Mouse (Mus musculus) MEL (cell line): Measurements from ENCODE around the gene Folr1. TPM values are rescaled to one million over a fixed set of nuclear protein-coding genes. Genes with fewer than 3 reads are reported as not detected.

ENCODE experiments used
- DNase-seq: peaks from one replicate; pipeline ENCODE4 v3.0.0; 2011; ENCODE audit warnings: low read depth, low spot score
- H3K27ac ChIP-seq: 2 replicates; pipeline ENCODE4 v1.5.1; 2012; ENCODE audit warnings: low read depth, mild to moderate bottlenecking, control low read depth, low read length, moderate library complexity; ENCODE audit not compliant: control insufficient read depth
- H3K27me3 ChIP-seq, 2 experiments: fragments of 150-350 bp in 1 of 2; sonication (generic) in 1 of 2; 2 replicates each; pipeline ENCODE4 v1.6.1; 2012; ENCODE audit warnings: low read length in 2 of 2, mild to moderate bottlenecking in 2 of 2, improper control_type of control experiment in 1 of 2, moderate library complexity in 1 of 2; ENCODE audit not compliant: insufficient read depth in 2 of 2, control insufficient read depth in 1 of 2
- H3K36me3 ChIP-seq, 2 experiments: 2 replicates each; pipeline ENCODE4 v1.6.1; 2012 to 2014; ENCODE audit warnings: low read length in 2 of 2, improper control_type of control experiment in 1 of 2, inconsistent platforms in 1 of 2, mild to moderate bottlenecking in 1 of 2; ENCODE audit not compliant: insufficient read depth in 2 of 2, control insufficient read depth in 1 of 2
- H3K4me1 ChIP-seq, 2 experiments: fragments of 150-350 bp in 1 of 2; sonication (generic) in 1 of 2; 2 replicates each; pipeline ENCODE4 v1.6.1; 2012; ENCODE audit warnings: low read length in 2 of 2, improper control_type of control experiment in 1 of 2, mild to moderate bottlenecking in 1 of 2; ENCODE audit not compliant: insufficient read depth in 2 of 2, control insufficient read depth in 1 of 2
- H3K4me3 ChIP-seq, 2 experiments: fragments of 150-350 bp in 1 of 2; sonication (generic) in 1 of 2; 2 replicates each; pipeline ENCODE4 v1.5.1; 2012; ENCODE audit warnings: low read depth in 2 of 2, low read length in 2 of 2, mild to moderate bottlenecking in 2 of 2, moderate library complexity in 2 of 2, control low read depth in 1 of 2, improper control_type of control experiment in 1 of 2; ENCODE audit not compliant: control insufficient read depth in 1 of 2, insufficient read depth in 1 of 2
- H3K79me2 ChIP-seq: 2 replicates; pipeline ENCODE4 v1.6.1; 2012; ENCODE audit warnings: mild to moderate bottlenecking, low read length, moderate library complexity; ENCODE audit not compliant: control insufficient read depth, poor library complexity, insufficient read depth
- H3K9ac ChIP-seq: 2 replicates; pipeline ENCODE4 v1.6.1; 2012; ENCODE audit warnings: low read depth, mild to moderate bottlenecking, control low read depth, low read length, moderate library complexity; ENCODE audit not compliant: control insufficient read depth, poor library complexity, severe bottlenecking
- H3K9me3 ChIP-seq: fragments of 150-350 bp; sonication (generic); replicated peaks from 2 replicates; pipeline ENCODE4 v1.6.1; 2012; ENCODE audit warnings: mild to moderate bottlenecking, low read length, improper control_type of control experiment, moderate library complexity; ENCODE audit not compliant: insufficient read depth
- E2F4 ChIP-seq: IDR thresholded peaks from 2 replicates; pipeline ENCODE4 v1.6.1; 2011; ENCODE audit warnings: low read depth, low read length, improper control_type of control experiment, borderline replicate concordance
- ELF1 ChIP-seq: IDR thresholded peaks from 2 replicates; pipeline ENCODE4 v1.6.1; 2014; ENCODE audit warnings: low read depth, mild to moderate bottlenecking, inconsistent platforms, low read length, improper control_type of control experiment, moderate library complexity
- ETS1 ChIP-seq: IDR thresholded peaks from 2 replicates; pipeline ENCODE4 v1.6.1; 2012; ENCODE audit warnings: low read depth, mild to moderate bottlenecking, inconsistent platforms, low read length, improper control_type of control experiment, moderate library complexity
- GABPA ChIP-seq: IDR thresholded peaks from 2 replicates; pipeline ENCODE4 v1.6.1; 2012; ENCODE audit warnings: low read depth, mild to moderate bottlenecking, inconsistent platforms, low read length, improper control_type of control experiment, moderate library complexity
- HCFC1 ChIP-seq: IDR thresholded peaks from 2 replicates; pipeline ENCODE4 v1.6.1; 2012; ENCODE audit warnings: low read depth, mild to moderate bottlenecking, inconsistent platforms, low read length, improper control_type of control experiment, moderate library complexity
- MAFK ChIP-seq: IDR thresholded peaks from 2 replicates; pipeline ENCODE4 v1.6.1; 2011; ENCODE audit warnings: low read depth, mild to moderate bottlenecking, low read length, improper control_type of control experiment, borderline replicate concordance
- MAX ChIP-seq: IDR thresholded peaks from 2 replicates; pipeline ENCODE4 v1.6.1; 2011; ENCODE audit warnings: low read length, improper control_type of control experiment
- MAZ ChIP-seq: IDR thresholded peaks from 2 replicates; pipeline ENCODE4 v1.6.1; 2012; ENCODE audit warnings: low read depth, mild to moderate bottlenecking, inconsistent platforms, low read length, improper control_type of control experiment
- MEF2A ChIP-seq: IDR thresholded peaks from 2 replicates; pipeline ENCODE4 v1.6.1; 2014; ENCODE audit warnings: low read depth, mild to moderate bottlenecking, inconsistent platforms, low read length, improper control_type of control experiment; ENCODE audit not compliant: poor library complexity, insufficient replicate concordance, severe bottlenecking; ENCODE audit errors: extremely low read depth
- MXI1 ChIP-seq: IDR thresholded peaks from 2 replicates; pipeline ENCODE4 v1.6.1; 2011; ENCODE audit warnings: mild to moderate bottlenecking, low read depth, low read length, improper control_type of control experiment
- MYB ChIP-seq: IDR thresholded peaks from 2 replicates; pipeline ENCODE4 v1.6.1; 2011; ENCODE audit warnings: mild to moderate bottlenecking, low read depth, low read length, improper control_type of control experiment
- NELFE ChIP-seq: IDR thresholded peaks from 2 replicates; pipeline ENCODE4 v1.6.1; 2011; ENCODE audit warnings: low read depth, low read length, improper control_type of control experiment
- NRF1 ChIP-seq: IDR thresholded peaks from 2 replicates; pipeline ENCODE4 v1.6.1; 2014; ENCODE audit warnings: low read depth, mild to moderate bottlenecking, inconsistent platforms, low read length, improper control_type of control experiment, moderate library complexity; ENCODE audit not compliant: poor library complexity, insufficient read depth, severe bottlenecking
- POLR2A ChIP-seq, 2 experiments: IDR thresholded peaks; 2 replicates each; pipeline ENCODE4 v1.6.1; 2011 to 2012; ENCODE audit warnings: low read length in 2 of 2, mild to moderate bottlenecking in 2 of 2, control low read depth in 1 of 2, improper control_type of control experiment in 1 of 2, low read depth in 1 of 2, moderate library complexity in 1 of 2; ENCODE audit not compliant: control insufficient read depth in 1 of 2, insufficient read depth in 1 of 2, poor library complexity in 1 of 2
- RAD21 ChIP-seq: IDR thresholded peaks from 2 replicates; pipeline ENCODE4 v1.6.1; 2011; ENCODE audit warnings: mild to moderate bottlenecking, low read depth, low read length, improper control_type of control experiment
- RCOR1 ChIP-seq: IDR thresholded peaks from 2 replicates; pipeline ENCODE4 v1.6.1; 2012; ENCODE audit warnings: low read depth, mild to moderate bottlenecking, inconsistent platforms, low read length, improper control_type of control experiment
- SIN3A ChIP-seq: IDR thresholded peaks from 2 replicates; pipeline ENCODE4 v1.6.1; 2012; ENCODE audit warnings: low read length, improper control_type of control experiment, inconsistent platforms
- SMC3 ChIP-seq: IDR thresholded peaks from 2 replicates; pipeline ENCODE4 v1.6.1; 2011; ENCODE audit warnings: low read depth, low read length, improper control_type of control experiment
- TAL1 ChIP-seq: IDR thresholded peaks from 2 replicates; pipeline ENCODE4 v1.6.1; 2012; ENCODE audit warnings: mild to moderate bottlenecking, inconsistent platforms, low read length, moderate library complexity, mixed read lengths
- ZC3H11A ChIP-seq: IDR thresholded peaks from 2 replicates; pipeline ENCODE4 v1.6.1; 2012; ENCODE audit warnings: low read depth, mild to moderate bottlenecking, inconsistent platforms, low read length, improper control_type of control experiment
- ZMIZ1 ChIP-seq: IDR thresholded peaks from 2 replicates; pipeline ENCODE4 v1.6.1; 2012; ENCODE audit warnings: low read depth, mild to moderate bottlenecking, inconsistent platforms, low read length, improper control_type of control experiment, moderate library complexity
- polyA plus RNA-seq, 2 experiments: library from polyadenylated mRNA; stranded (reverse) in 1 of 2; unstranded in 1 of 2; fragments of >175 nt in 1 of 2; fragments of >200 nt in 1 of 2; gene quantifications; 2 replicates each; pipeline versions ENCODE4 v1.2.1 to v1.2.4; 2012; ENCODE audit warnings: low replicate concordance in 2 of 2, low read depth in 1 of 2; ENCODE audit not compliant: insufficient read length in 2 of 2, insufficient read depth in 1 of 2, missing spikeins in 1 of 2
- total RNA-seq: library from RNA; depleted of rRNA; stranded (reverse); fragments of 300-350 nt; gene quantifications from 2 replicates; pipeline ENCODE4 v1.2.3, GENCODE M21; 2012

Gene Folr1
- total and polyA plus RNA-seq, 3 experiments = 0.07 to 0.12 TPM; not detected in 1

- H3K9me3 ChIP-seq = no peaks in the 10 kb centered on the region
- H3K27ac ChIP-seq = peak within 1 kb of the TSS; percentile 51
- H3K36me3 ChIP-seq = no peaks in the 10 kb centered on the region
- peaks cover 3% of the 10 kb centered on the region; the same call in 1 of the 2 replicates for H3K79me2 ChIP-seq
- 0 out of 4 replicates have a peak, but pooled peaks cover 0 to 5% of the 10 kb centered on the region in 2 experiments for H3K4me1 ChIP-seq
- H3K27me3 ChIP-seq = no peaks in the 10 kb centered on the region
- TF ChIP-seq ETS1 (no peak), MXI1 (peak; percentile 68), RAD21 (no peak), ZC3H11A (no peak), ZMIZ1 (no peak), HCFC1 (peak; percentile 76), TAL1 (no peak), SMC3 (no peak), POLR2A (IDR thresholded peaks at IDR 0.05; ENCODE audit: control insufficient read depth in 1 of 2, insufficient read depth in 1 of 2, low read depth in 1 of 2, low read length in 2 of 2, poor library complexity in 1 of 2) (peak in 1 of 2 experiments; percentile 49; a peak in 2 of 4 replicates), SIN3A (peak; percentile 90), E2F4 (no peak), MEF2A (no peak), MAFK (no peak), MAZ (peak; percentile 93), NELFE (no peak), ELF1 (peak; percentile 64)
- TF ChIP-seq, all 39 proteins: peak for 6
- Histone ChIP-seq H3K4me3 (peak within 1 kb of the TSS; percentile 69 to 100), H3K9ac (peak within 1 kb of the TSS; percentile 81)
- DNase-seq = peak; percentile 86
Observed at GRCm38 (mm10) chr7:101837606-101838471, 32.7 kb downstream of the Folr1 start, which contains the start of gene Inppl1. Gene Inppl1, minus strand, starts transcription at chr7:101838229.

GRCm38 (mm10) chr7:101837154-101837605 lies 33.4 kb downstream of the Folr1 start:
- Histone ChIP-seq H3K4me3 (peak overlapping the region; percentile 69 to 100), H3K9me3 (no peaks in the 10 kb centered on the region), H3K27me3 (no peaks in the 10 kb centered on the region), H3K36me3 (no peaks in the 10 kb centered on the region), H3K4me1 (0 out of 4 replicates have a peak, but pooled peaks cover 0 to 5% of the 10 kb centered on the region in 2 experiments), H3K79me2 (peaks cover 3% of the 10 kb centered on the region; the same call in 1 of the 2 replicates), H3K9ac (peak overlapping the region; percentile 81), H3K27ac (peak overlapping the region; percentile 41; the same call in 1 of the 2 replicates)
- DNase-seq = peak; percentile 61
- TF ChIP-seq RCOR1 (no peak), MYB (no peak), NRF1 (no peak), GABPA (no peak), MAX (0 out of 2 replicates have a peak, but pooled peaks have one; percentile 9), SMC3 (no peak)
